Mouse (Mus musculus) c-Kit-positive CD71-negative TER-119-negative erythroid progenitor cells, embryonic 14.5 days (primary cell): ENCODE data around the gene Gm42742.

ENCODE experiments used
- DNase-seq: peaks from one replicate; pipeline ENCODE4 v3.0.0-alpha.2; 2013; ENCODE audit warnings: low read depth

The Gm42742 gene

GRCm38 (mm10) chr7:127020031-127020430 lies 866 bp downstream of the Gm42742 start:
- no peak for DNase-seq

- no peak for DNase-seq
Observed at GRCm38 (mm10) chr7:127019306-127019960, 1.5 kb downstream of the Gm42742 start.

DNA sequence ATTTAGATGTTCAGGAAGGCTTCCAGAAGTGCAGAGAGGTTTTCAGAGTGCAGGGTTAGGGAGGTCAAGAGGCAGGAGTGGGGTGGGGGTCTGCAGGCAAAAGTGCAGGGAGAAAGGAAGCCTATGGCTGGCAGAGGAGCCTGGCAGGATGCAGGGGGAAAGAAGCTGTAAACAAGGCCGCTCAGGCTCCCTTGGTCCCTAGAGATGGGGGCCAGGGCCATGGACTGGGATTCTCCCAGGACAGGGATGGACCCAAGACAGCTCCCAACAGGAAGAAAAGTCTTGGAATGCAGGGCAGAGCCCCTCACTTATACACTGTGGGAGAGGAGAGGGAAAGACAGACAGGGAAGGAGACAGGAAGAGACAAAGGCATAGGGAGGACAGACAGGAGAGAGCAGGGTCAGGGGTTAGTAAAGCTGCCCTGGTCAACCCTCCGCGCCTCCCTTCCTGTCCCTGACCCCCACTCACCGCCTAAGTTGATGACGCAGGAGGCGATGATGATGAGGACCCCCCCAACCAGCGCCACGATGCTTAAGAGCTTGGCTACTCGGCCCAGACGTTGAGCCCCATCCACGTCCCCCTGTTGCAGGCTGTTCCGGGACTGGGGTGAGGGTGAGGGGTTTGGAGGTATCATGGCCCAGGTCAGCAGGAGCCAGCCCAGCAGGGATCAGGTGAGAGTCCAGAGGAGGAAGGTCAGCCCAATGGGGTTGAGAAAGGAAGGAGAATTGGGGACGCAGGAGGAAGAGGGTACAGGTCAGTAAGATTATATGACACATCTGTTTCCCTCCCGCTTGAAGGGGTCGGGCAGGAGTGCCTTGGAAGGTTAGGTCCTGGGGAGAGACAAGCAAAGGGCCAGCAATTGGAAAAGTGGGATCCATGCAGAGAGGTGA lies 2.2 kb downstream of the Gm42742 start:
- no peak for DNase-seq

DNA sequence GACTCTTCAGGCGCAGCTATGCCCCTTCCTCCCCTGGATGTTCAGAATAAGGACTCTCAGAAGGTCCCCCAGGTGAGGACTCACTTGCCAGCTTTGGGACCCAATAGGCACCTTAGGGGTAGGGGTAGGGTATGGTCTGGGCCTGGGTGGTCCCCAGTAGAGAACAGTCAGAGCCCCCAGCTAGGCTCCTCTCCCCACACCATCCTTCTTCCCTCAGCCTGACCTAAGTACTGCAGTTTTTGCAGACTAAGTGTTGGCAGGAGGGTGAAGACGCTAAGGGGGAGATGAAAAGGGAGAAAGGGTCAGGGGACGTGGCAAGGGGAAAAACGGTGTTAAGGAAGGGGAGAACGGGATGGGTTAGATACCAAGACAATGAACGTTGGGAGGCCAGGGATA lies 2.9 kb downstream of the Gm42742 start:
- no peak for DNase-seq

- peak; percentile 100 for DNase-seq
Observed at GRCm38 (mm10) chr7:127016971-127017949, 3.6 kb downstream of the Gm42742 start, which contains the start of gene Pagr1a. Gene Pagr1a, minus strand, starts transcription at chr7:127017352.

DNA sequence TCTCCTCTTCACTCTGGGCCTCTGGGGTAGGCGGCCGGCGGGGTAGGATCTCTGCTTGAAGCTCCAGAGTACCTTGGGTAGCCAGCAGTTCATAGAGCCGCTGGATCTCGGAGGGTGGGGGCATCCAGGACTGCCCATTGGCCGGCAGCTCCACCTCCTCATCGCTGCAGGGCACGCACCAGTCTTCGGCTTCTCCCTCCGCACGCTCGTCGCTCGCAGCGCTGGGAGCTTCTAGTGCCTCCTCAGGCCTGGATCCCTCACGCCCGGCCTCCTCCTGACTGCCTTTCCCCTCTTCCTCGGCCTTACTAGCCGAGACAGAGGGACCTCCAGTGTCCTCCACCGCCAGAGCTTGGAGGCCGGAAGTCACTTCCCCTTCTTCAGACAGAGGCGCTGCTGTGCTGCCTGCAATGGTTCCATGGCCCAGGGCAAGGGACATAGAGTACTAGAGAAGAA lies 4.4 kb downstream of the Gm42742 start:
- DNase-seq: no peak

GRCm38 (mm10) chr7:127016481-127016485 lies 4.6 kb downstream of the Gm42742 start, which contains the start of gene Pagr1b:
Gene Pagr1b, minus strand, starts transcription at chr7:127016484.
- DNase-seq: no peak

- DNase-seq: no peak
Observed at GRCm38 (mm10) chr7:127016081-127016480, 4.8 kb downstream of the Gm42742 start.

GRCm38 (mm10) chr7:127014993-127015392 lies 5.9 kb downstream of the Gm42742 start:
- no peak for DNase-seq

- DNase-seq: peak; percentile 49
Observed at GRCm38 (mm10) chr7:127014320-127014719, 6.6 kb downstream of the Gm42742 start, which contains the start of gene Mvp. Gene Mvp, minus strand, starts transcription at chr7:127014621.

DNA sequence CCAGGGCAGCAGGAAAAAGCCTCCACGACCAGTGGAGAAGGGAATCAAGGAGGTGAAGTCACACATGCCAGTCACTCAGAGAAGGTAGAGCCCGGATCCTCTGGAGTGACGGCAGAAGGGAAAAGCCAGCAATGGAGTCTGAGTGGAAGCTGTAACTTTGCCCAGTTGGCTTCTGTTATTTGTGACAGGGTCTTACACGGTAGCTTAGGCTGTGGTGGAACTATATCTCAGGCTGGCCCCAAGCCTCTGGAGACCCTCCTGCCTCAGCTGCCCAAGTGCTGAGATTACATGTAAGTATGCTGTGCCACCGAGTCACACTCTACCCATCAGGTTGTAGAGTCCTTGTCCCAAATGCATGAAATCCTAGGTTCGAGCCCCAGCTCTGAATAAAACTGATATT lies 7.5 kb downstream of the Gm42742 start:
- no peak for DNase-seq

- DNase-seq: no peak
Observed at GRCm38 (mm10) chr7:127012845-127013244, 8.1 kb downstream of the Gm42742 start.

- no peak for DNase-seq
Observed at GRCm38 (mm10) chr7:127012374-127012773, 8.5 kb downstream of the Gm42742 start.

DNA sequence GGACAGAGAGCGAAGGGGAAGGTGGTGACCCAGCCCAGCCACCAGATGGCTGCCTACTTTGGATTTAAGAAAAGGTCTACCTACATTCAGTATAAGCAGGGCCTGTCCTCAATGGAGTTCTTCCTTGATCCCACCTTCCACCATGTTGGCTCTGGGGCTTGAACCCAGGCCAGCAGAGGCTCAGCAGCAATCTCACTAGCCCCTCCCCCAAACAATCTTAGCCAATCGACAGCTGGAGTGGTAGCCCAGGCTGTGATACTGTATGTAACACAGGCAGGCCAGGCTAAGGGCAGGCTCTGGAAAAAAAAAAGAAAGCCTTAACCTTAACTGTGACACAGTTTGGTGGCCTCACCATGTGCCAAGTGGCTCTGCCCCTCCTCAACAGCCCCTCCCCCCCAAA lies 9.2 kb downstream of the Gm42742 start:
- DNase-seq: no peak

GRCm38 (mm10) chr7:127011051-127011450 lies 9.8 kb downstream of the Gm42742 start:
- DNase-seq: no peak

GRCm38 (mm10) chr7:127009307-127010085 lies 11.4 kb downstream of the Gm42742 start:
- no peak for DNase-seq

DNA sequence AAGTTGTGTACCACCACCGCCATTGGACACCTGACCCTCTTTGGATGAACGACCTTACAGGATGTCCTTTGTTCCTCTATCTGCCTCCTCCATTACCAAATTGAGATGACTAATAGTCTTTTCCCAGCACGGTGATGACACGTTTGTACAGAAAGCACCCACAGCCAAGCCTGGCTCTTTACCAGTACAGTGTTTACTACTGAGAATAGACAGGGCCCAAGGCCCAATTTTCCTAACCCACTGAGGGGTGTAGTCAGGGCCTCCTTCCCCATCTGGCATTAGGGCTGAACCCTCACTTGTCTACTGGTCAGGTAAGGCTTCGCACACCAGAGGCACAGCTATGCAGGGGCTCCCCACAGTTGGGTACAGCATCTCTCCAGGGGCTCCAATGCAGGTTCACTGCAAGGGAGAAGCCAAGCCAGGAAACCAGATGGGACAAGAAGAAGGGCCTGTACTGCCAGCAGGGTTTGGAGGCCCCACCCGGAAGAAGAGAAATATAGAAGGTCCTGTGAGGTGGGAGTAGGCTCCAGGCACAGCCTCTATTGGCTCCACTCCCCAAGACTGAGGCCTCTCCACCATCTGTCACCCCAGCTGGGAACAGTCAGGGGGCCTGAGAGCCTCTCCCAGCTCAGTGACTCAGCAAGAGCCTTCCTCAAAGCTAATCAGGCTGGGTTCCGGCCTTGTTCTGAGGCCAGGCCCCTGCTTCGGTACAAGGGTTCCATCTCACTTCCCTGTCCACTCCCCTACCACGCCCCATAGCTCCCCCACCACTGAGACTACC lies 12.5 kb downstream of the Gm42742 start:
- peak; percentile 69 for DNase-seq

DNA sequence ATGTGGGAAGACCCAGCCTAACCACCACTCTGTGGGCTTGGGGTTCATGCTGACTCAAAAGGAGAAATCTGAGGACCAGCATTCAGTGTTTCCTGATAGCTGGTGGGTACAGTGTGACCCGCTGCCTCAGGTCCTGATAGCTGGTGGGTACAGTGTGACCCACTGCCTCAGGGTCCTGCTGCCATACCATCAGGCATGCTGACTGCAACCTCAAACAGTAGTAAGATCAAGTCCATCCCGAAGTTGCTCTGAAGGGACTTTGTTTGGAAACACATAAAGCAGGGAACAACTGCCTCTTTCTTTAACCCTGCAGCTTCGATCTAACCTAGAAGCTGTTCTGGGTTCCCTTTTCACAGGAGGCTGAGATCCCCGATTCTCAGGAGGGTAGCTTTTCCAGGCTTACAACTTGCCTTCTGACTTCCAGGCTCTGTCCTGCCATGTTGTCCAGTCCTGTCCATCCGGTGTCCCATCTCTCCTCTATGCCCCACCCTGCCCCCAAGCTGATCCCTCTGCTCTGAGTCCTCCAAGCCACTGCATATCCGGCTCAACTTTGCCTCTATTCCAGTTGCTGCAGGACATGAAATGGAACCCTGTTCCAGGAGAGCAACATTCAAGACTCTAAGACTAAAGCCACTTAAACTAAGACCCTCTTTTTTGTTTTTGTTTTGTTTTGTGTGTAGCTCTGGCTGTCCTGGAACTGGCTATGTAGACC lies 13.4 kb downstream of the Gm42742 start:
- no peak for DNase-seq

DNA sequence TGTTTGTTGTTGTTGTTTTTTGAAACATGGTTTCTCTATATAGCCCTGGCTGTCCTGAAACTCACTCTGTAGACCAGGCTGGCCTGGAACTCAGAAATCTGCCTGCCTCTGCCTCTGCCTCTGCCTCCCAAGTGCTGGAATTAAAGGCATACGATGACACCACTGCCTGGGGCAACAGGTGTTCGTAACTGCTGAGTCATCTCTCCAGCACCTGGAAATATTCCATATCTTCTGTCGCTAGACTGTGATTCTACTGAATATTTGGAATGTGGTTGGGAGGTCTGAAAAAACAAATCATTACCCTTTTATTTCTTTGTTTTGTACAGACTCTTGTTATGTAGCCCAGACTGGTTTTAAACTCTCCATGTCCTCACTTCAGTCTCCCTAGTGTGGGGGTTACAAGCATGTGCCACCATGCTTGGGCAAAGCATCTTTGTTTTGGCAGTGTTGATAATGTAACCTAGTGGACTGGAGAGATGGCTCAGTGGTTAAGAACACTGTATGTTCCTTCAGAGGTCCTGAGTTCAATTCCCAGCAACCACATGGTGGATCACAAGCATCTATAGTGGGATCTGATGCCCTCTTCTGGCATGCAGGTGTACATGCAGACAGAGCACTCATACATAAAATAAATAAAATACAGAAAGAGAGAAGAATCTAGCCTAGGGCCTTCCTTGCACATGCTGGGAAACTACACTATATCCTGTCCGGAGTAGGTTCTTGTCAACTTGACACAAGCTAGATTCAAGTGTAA lies 16.6 kb downstream of the Gm42742 start:
- no peak for DNase-seq

GRCm38 (mm10) chr7:127003620-127004019 lies 17.3 kb downstream of the Gm42742 start:
- no peak for DNase-seq
